Mouse (Mus musculus) stomach, embryonic 16.5 days (tissue): Measurements from ENCODE around the gene Lhx2. TPM values are rescaled to one million over a fixed set of nuclear protein-coding genes. Genes with fewer than 3 reads are reported as not detected.

ENCODE experiments used
- ATAC-seq: fragments of 200-750 bp; cut with Nextera tagmentation; 2 replicates; pipeline ENCODE4 v1.8.0; 2017; ENCODE audit warnings: moderate number of reproducible peaks, moderate TSS enrichment; ENCODE audit not compliant: insufficient read depth, low FRiP score
- H3K27ac ChIP-seq: fragments of 300-500 bp; sonication (generic); 2 replicates; pipeline ENCODE4 v1.5.1; 2014; ENCODE audit warnings: low read length
- H3K27me3 ChIP-seq: fragments of 300-500 bp; sonication (generic); 2 replicates; pipeline ENCODE4 v1.6.1; 2014; ENCODE audit warnings: low read length, control low read depth, mixed read lengths; ENCODE audit not compliant: control insufficient read depth, insufficient read depth
- H3K36me3 ChIP-seq: fragments of 300-500 bp; sonication (generic); 2 replicates; pipeline ENCODE4 v1.6.1; 2014; ENCODE audit warnings: low read length; ENCODE audit not compliant: control insufficient read depth, insufficient read depth
- H3K4me1 ChIP-seq: fragments of 300-500 bp; sonication (generic); 2 replicates; pipeline ENCODE4 v1.6.1; 2014; ENCODE audit warnings: low read length, control low read depth, mixed read lengths; ENCODE audit not compliant: control insufficient read depth, insufficient read depth
- H3K4me2 ChIP-seq: fragments of 300-500 bp; sonication (generic); 2 replicates; pipeline ENCODE4 v1.6.1; 2014; ENCODE audit warnings: low read depth, low read length, mixed read lengths
- H3K4me3 ChIP-seq: fragments of 300-500 bp; sonication (generic); replicated peaks from 2 replicates; pipeline ENCODE4 v1.5.1; 2014; ENCODE audit warnings: mild to moderate bottlenecking, low read length
- H3K9ac ChIP-seq: fragments of 300-500 bp; sonication (generic); 2 replicates; pipeline ENCODE4 v1.6.1; 2014; ENCODE audit warnings: low read length
- H3K9me3 ChIP-seq: fragments of 300-500 bp; sonication (generic); replicated peaks from 2 replicates; pipeline ENCODE4 v1.6.1; 2016; ENCODE audit warnings: low read length, control low read depth; ENCODE audit not compliant: control insufficient read depth
- WGBS: fragments of 180-500 bp; shearing (Covaris S2); extraction: QIAGEN DNeasy Blood & Tissue Kit; methylation state at CpG from one replicate; pipeline ENCODE4 v1.1.7; 2014; 5-methylcytosine and 5-hydroxymethylcytosine counted together
- polyA plus RNA-seq: library from polyadenylated mRNA; unstranded; fragments of >200 nt; fragmentation: Nextera tagmentation; extraction: Ambion mirVana; gene quantifications from 2 replicates; pipeline ENCODE4 v1.2.1, GENCODE M21; 2015

Lhx2 gene
- polyA plus RNA-seq, 1 experiment from 2014 or later: 0.14 TPM

DNA sequence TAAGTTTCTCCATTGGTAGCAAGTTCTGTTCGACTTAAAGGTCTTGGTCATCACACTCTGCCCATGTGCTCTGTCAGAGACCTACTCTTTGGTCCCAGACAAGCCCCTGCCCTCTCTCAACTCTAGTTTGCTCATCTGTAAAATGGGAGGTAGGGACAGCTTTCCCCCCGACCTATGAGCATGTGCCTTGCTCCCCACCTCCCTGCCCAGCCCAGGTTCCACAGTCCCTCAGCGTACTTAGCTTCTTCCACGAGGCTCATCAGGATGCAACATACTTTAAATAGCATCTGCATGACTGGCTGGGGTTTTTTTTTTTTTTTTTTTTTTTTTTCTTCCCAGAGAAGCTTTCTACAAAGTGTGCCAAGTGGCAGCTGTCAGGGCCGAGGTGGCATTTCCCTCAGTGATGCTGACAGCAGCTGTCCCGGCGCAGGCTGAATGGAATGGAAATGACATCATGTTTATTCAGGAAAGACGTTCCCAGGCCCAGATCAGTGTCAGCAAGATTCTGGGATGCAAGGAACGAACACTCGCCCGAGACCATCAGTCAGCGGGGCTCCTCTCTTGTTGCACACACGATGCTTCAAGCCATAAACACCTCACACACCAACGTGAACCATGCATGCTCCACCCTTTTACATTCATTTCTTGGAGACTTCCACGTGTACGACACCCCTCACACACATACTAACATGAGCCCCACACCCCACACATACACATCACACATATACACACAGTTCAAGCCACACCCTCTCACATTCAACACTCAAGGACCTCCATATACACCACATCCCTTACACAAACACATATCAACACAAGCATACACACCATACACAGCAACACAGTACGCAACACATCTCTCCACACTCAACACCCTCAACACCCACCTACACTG, 56.1 kb downstream of the Lhx2 start:
- H3K9me3 ChIP-seq: no peaks in the 10 kb centered on the region
- H3K27ac ChIP-seq: no peak overlapping the region
- no peaks in the 10 kb centered on the region for H3K27me3 ChIP-seq
- no peaks in the 10 kb centered on the region for H3K4me1 ChIP-seq
- H3K36me3 ChIP-seq: no peaks in the 10 kb centered on the region
- no peak overlapping the region for H3K4me3 ChIP-seq
- WGBS: 55% methylated on average over 17 of the region's 17 CpGs
- H3K4me2 ChIP-seq: no peak overlapping the region
- H3K9ac ChIP-seq: no peak overlapping the region
- no peak for ATAC-seq

DNA sequence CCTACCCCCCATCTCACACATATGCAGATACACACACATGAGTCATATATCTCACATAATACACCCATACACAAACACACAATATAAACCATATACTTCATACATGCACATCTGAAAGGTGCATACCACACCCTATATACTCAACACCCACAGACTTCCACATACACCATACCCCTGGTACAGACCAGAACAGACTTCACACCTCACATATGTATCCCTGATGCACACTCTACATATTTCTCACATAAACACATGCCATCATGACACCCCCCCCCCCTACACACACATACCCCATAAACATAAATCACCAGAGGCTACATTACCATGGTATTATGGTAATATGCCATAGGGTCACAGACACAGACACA, 56.8 kb downstream of the Lhx2 start:
- H3K36me3 ChIP-seq: no peaks in the 10 kb centered on the region
- H3K4me2 ChIP-seq: no peak overlapping the region
- no peak overlapping the region for H3K9ac ChIP-seq
- no peak overlapping the region for H3K27ac ChIP-seq
- H3K4me1 ChIP-seq: no peaks in the 10 kb centered on the region
- no peaks in the 10 kb centered on the region for H3K27me3 ChIP-seq
- no peak for ATAC-seq
- H3K4me3 ChIP-seq: no peak overlapping the region
- no peaks in the 10 kb centered on the region for H3K9me3 ChIP-seq

DNA sequence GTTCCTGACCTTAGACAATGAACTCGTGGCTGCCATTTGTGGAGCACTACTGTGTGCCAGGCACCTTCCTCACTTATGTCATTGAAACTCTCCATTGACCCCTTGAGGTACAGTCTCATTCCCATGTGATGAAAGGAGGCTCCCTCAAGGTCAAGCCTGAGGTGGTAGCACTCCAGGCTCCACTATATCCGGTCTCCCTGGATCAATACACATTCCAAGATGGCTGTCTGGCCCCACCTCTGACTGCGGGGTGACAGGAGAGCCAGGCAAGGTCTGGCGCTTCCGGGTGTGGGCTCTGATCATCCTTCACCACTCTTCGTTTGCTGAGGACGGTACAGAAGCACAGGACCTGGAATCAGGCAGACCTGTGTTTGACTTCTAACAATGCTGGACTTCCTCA, 58.2 kb downstream of the Lhx2 start:
- WGBS: 67% methylated on average over 7 of the region's 7 CpGs
- no peaks in the 10 kb centered on the region for H3K4me1 ChIP-seq
- ATAC-seq: no peak

DNA sequence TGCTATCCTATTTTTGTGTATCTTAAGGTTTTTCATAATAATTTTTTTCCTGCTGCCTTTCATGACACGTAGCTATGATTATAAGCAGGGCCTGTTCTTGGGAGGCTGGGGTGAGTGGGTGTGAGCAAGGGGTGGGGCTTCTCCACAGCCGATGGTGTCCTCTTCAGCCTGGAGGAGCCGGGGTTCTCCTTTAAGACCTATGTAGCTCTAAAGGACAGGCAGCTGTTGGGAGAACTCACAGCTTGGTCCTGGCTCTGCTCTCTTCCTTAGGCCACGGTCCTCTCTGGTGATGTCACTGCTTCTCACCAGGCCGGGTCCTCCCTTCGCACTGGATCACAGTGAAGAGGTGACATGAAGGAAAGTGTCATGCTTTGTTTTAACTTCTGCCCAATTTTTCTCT, 58.8 kb downstream of the Lhx2 start:
- Histone ChIP-seq H3K9ac (no peak overlapping the region), H3K4me3 (no peak overlapping the region), H3K4me1 (no peaks in the 10 kb centered on the region), H3K4me2 (no peak overlapping the region), H3K9me3 (no peaks in the 10 kb centered on the region), H3K36me3 (no peaks in the 10 kb centered on the region), H3K27me3 (no peaks in the 10 kb centered on the region), H3K27ac (no peak overlapping the region)
- ATAC-seq: no peak
- 50% methylated on average over 6 of the region's 6 CpGs for WGBS

More for the DNA sequence above, 58.2 kb downstream of the Lhx2 start:
- Histone ChIP-seq H3K4me3 (no peak overlapping the region), H3K27ac (no peak overlapping the region), H3K27me3 (no peaks in the 10 kb centered on the region), H3K9me3 (no peaks in the 10 kb centered on the region), H3K4me2 (no peak overlapping the region), H3K36me3 (no peaks in the 10 kb centered on the region), H3K9ac (no peak overlapping the region)

- ATAC-seq: no peak
- Histone ChIP-seq H3K27ac (no peak overlapping the region), H3K36me3 (no peaks in the 10 kb centered on the region), H3K9me3 (no peaks in the 10 kb centered on the region), H3K4me2 (no peak overlapping the region), H3K9ac (no peak overlapping the region), H3K4me1 (no peaks in the 10 kb centered on the region), H3K4me3 (no peak overlapping the region), H3K27me3 (no peaks in the 10 kb centered on the region)
- 93% methylated on average over 1 of the region's 1 CpGs for WGBS
Measured at GRCm38 (mm10) chr2:38402611-38403010, 63.5 kb downstream of the Lhx2 start.

- no peak for ATAC-seq
- H3K27me3 ChIP-seq: no peaks in the 10 kb centered on the region
- no peaks in the 10 kb centered on the region for H3K4me1 ChIP-seq
- no peaks in the 10 kb centered on the region for H3K9me3 ChIP-seq
- H3K27ac ChIP-seq: no peak overlapping the region
- no peak overlapping the region for H3K9ac ChIP-seq
- no peaks in the 10 kb centered on the region for H3K36me3 ChIP-seq
- no peak overlapping the region for H3K4me2 ChIP-seq
- H3K4me3 ChIP-seq: no peak overlapping the region
- 47% methylated on average over 12 of the region's 12 CpGs for WGBS
Measured at GRCm38 (mm10) chr2:38403231-38403630, 64.2 kb downstream of the Lhx2 start.

DNA sequence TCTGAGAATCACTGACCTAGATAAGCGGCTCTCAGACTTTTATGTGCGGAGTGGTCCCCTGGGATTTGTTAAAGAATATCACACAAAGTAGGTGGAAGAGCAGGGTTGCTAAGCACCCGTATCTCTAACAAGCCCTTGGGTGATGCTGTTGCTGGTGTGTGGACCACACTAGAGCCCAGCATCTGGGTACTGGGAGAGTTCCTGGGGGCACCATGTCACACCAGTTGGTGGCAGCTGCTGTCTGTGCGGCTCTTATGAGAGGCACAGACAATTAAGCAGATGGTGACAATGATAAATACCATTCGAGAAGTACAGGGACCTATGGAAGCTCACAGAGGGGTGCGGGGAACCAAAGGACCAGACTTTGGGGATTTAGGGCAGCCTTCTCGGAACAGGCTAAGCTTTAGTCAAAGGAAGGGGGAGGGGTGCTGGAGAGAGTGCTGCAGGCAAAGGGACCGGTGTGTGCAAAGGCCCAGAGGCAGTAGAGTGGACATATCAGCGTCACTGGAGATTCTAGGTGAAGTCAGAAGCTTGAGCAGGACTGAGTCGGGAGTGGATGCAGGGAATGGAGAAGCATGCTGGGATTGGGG, 65.0 kb downstream of the Lhx2 start:
- Histone ChIP-seq H3K9ac (no peak overlapping the region), H3K27ac (no peak overlapping the region), H3K4me2 (no peak overlapping the region), H3K4me3 (no peak overlapping the region), H3K4me1 (no peaks in the 10 kb centered on the region), H3K36me3 (no peaks in the 10 kb centered on the region), H3K27me3 (no peaks in the 10 kb centered on the region), H3K9me3 (no peaks in the 10 kb centered on the region)
- whole genome bisulfite sequencing: 78% methylated on average over 10 of the region's 10 CpGs
- ATAC-seq: no peak

DNA sequence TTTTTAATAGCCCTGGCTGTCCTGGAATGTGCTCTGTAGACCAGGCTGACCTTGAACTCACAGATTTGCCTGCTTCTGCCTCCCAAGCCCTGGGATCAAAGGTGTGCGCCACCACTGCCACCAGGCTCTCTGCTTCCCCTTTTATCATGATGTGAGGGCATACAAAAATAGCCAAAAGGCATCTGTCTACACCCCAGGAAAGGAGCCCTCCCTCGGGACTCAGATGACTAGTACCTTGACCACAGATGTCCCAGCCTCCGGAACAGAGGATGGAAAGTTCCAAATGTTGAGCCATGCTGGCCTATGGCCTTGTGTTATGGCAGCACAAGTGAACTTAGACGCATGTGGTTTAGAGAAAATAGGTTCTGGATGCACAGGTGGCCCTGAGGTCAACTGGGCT, 66.3 kb downstream of the Lhx2 start:
- H3K36me3 ChIP-seq: no peaks in the 10 kb centered on the region
- H3K9me3 ChIP-seq: no peaks in the 10 kb centered on the region
- WGBS: 78% methylated on average over 4 of the region's 4 CpGs
- H3K9ac ChIP-seq: no peak overlapping the region
- H3K27ac ChIP-seq: no peak overlapping the region
- H3K4me3 ChIP-seq: no peak overlapping the region
- ATAC-seq: no peak
- H3K4me1 ChIP-seq: no peaks in the 10 kb centered on the region
- no peaks in the 10 kb centered on the region for H3K27me3 ChIP-seq
- no peak overlapping the region for H3K4me2 ChIP-seq

DNA sequence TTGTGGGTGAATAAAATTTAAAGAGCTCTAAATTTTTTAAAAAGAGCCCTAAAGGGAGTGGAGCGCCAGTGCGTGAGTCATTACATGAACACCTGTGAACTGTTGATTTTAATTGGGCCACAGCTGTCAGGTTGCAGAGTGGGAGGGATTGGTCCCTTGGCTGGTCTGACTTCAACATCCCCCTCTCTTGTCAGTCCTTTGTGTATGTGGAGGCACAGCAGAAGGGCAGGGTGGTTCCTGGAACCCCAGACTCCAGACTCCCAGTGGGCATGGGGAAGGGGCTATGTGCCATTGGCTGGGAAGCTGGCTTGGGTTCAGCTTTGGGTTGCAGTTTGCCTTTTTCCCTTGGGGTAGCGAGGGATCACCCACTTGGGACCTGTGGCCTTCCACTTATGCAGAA, 70.2 kb downstream of the Lhx2 start:
- Histone ChIP-seq H3K4me3 (no peak overlapping the region), H3K9me3 (no peaks in the 10 kb centered on the region), H3K4me1 (no peaks in the 10 kb centered on the region), H3K9ac (no peak overlapping the region), H3K27ac (no peak overlapping the region), H3K4me2 (no peak overlapping the region), H3K27me3 (no peaks in the 10 kb centered on the region), H3K36me3 (no peaks in the 10 kb centered on the region)
- 74% methylated on average over 3 of the region's 3 CpGs for WGBS
- ATAC-seq: no peak
